Mouse (Mus musculus) kidney, adult 10 weeks (tissue): ENCODE measurements around the gene Use1. TPM values are rescaled to one million over a fixed set of nuclear protein-coding genes. Genes with fewer than 3 reads are reported as not detected.

Source experiments
- polyA plus RNA-seq: library from polyadenylated mRNA; stranded (reverse); fragments of 350-450 nt; fragmentation: Illumina TruSeq; extraction: RNeasy Lipid Tissue Mini Kit (QIAGEN cat#74804); gene quantifications from one replicate; pipeline ENCODE4 v1.2.3, GENCODE M21; 2014; ENCODE audit warnings: low read depth, low replicate concordance

Gene Use1
- polyA plus RNA-seq: 2.1 TPM

GRCm38 (mm10) chr8:71366771-71367528, at the start of gene Use1:
Gene Use1 (plus strand): TSS chr8:71366848.

DNA sequence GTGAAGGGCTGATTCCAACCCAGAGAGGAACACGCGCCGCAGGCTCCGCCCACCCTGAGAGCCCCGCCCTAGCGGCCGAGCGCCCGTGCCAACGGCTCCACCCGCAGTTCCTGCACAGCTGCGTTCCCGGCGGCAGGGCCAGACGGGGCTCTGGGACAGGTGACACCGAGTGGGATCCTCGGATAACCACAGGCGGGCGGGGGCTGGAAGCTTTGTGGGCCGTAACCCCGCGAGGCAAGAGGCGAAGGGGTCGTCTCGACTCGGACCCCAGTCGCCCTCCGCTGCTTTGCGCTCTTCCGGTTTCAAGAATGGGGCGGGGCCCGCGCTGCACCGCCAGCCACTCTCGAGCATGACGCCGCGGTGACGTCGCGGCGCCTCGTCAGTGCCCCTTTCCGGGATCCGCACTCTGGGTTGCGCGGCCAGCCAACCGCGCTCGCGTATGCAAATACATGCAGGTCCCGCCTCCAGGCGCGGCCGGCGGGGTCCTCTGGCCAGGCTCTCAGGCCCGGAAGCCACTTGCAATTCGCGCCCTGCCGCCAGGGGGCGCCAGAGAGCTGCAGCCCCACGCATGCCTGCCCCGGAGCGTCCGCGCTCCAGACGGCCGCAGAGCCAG, 4.7 kb downstream of the Use1 start, which contains the start of gene Ocel1:
Gene Ocel1 (plus strand): TSS at position 63 of the 613 bp plus-strand sequence.

DNA sequence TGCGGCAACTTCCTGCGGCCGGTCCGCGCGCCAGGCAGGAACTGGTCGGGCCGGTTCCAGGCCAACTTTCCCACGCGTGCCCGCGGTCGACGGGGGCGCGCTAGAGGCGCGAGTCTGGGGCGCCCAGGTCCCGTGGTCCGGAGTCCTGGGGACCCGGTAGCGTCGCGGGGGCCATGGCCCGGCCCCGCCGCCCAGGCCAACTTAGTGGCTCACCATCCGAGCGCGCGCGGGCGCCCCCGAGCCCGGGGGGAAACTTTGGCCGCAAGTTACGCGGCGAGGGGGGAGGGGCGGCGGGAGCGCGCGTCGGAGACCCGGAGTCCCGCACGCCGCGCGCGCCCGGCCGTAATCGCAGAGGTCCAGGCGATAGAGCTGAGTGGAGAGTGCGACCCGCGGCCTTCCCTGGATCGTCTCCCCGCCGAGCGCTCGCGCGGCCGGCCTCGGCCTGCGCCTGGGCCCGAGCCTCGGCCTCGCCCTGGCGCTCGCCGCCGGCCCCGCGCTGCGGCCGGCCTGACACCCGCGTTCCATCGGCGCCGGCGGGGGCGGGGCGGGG, 14.8 kb downstream of the Use1 start, which contains the start of gene Nr2f6:
Gene Nr2f6 (minus strand): TSS at position 540 of the 550 bp plus-strand sequence.

DNA sequence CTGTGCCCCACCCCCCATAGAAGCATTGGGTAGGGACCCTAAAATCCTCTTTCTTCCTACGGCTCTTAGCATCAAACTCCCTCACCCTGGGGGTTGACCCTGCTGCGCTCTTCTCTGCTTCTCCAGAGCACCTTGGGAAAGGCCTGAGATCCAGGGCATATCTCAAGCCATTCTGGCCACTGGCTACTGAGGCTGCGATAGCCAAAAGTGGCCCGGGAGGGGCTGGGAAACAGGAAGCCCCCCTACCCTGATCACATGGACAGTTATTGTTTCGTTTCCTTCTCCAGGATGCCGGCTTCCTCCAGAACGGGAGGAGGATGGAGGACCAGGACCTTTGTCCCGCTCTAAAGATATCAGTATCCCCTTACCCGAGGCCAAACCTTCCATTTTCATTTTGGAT, 29.0 kb downstream of the Use1 start, which contains the start of gene Ushbp1:
Gene Ushbp1 (minus strand): TSS at position 174 of the 400 bp plus-strand sequence.

DNA sequence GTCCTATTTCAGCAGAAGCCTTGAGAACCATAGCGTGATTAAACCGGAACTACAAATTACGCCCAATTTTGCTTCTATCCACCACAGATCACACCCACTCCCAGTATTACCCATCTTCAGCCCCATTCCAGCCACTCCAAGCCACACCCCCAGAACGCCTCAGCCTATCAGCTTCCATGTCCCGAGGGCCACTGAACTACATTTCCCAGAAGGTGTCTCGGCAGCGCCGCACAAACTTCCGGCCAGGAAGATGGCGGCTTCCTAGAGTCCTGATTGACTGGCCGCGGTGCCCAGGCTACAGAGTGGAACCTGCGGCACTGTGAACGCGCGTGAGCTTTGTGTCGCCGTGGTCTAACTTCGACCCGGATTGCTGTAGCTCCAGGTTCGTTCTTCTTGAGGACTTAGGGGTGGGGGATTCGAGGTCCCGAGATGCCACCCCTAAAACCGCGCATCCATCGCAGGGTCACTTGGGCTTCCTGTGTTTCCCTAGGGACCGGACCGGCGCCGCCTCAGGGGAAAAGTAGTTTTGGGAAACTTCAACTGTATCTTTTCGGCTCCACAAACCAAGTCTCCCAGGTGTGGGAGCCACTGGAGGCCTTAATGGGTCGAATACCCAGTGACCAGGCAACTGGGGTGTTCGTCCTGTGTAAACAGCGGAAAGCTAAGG, 30.1 kb downstream of the Use1 start, which contains the start of gene Babam1:
Gene Babam1 (plus strand): TSS at position 223 of the 667 bp plus-strand sequence.

GRCm38 (mm10) chr8:71405401-71406098, 38.9 kb downstream of the Use1 start, which contains the start of gene Ankle1:
Gene Ankle1 (plus strand): TSS chr8:71406010.

Other genes with a start within 250 kb of the Use1 start
- gene Myo9b, start 94.1 kb upstream of the Use1 start, polyA plus RNA-seq: 1.3 TPM
- gene Haus8, start 93.9 kb upstream of the Use1 start, polyA plus RNA-seq: 1.9 TPM
- 2.1 TPM for gene Ocel1, start 4.5 kb downstream of the Use1 start, polyA plus RNA-seq
- 2.5 TPM for gene Nr2f6, start 15.1 kb downstream of the Use1 start, polyA plus RNA-seq
- 0.89 TPM for gene Ushbp1, start 29.0 kb downstream of the Use1 start, polyA plus RNA-seq
- 17.8 TPM for gene Babam1, start 30.0 kb downstream of the Use1 start, polyA plus RNA-seq
- not detected for gene Ankle1, start 39.2 kb downstream of the Use1 start, polyA plus RNA-seq
- 0.77 TPM for gene Abhd8, start 96.8 kb downstream of the Use1 start, polyA plus RNA-seq
- 16.9 TPM for gene Mrpl34, start 98.1 kb downstream of the Use1 start, polyA plus RNA-seq
- gene Dda1, start 102.4 kb downstream of the Use1 start, polyA plus RNA-seq: 1.3 TPM
- gene Ano8, start 119.1 kb downstream of the Use1 start, polyA plus RNA-seq: 0.85 TPM
- 1.4 TPM for gene Gtpbp3, start 121.3 kb downstream of the Use1 start, polyA plus RNA-seq
- gene Plvap, start 144.9 kb downstream of the Use1 start, polyA plus RNA-seq: 6.2 TPM
- not detected for gene Ccdc194, start 158.9 kb downstream of the Use1 start, polyA plus RNA-seq
- 2.2 TPM for gene Bst2, start 170.6 kb downstream of the Use1 start, polyA plus RNA-seq
- 1.8 TPM for gene Mvb12a, start 176.1 kb downstream of the Use1 start, polyA plus RNA-seq
- gene Tmem221, start 192.0 kb downstream of the Use1 start, polyA plus RNA-seq: 2.3 TPM
- 0.20 TPM for gene Nxnl1, start 199.8 kb downstream of the Use1 start, polyA plus RNA-seq
- 1.6 TPM for gene Slc27a1, start 202.0 kb downstream of the Use1 start, polyA plus RNA-seq
- 0.20 TPM for gene Pgls, start 225.3 kb downstream of the Use1 start, polyA plus RNA-seq
- gene Fam129c, start 230.8 kb downstream of the Use1 start, polyA plus RNA-seq: not detected
- 26.0 TPM for gene Colgalt1, start 244.2 kb downstream of the Use1 start, polyA plus RNA-seq